Mouse (Mus musculus): ENCODE data around the gene Wnt9a. TPM values are rescaled to one million over a fixed set of nuclear protein-coding genes. Genes with fewer than 3 reads are reported as not detected.
A peak's percentile ranks its signal among the peaks of the same experiment; 100 is the strongest.
"Not testable (repeated sequence)": the region's sequence is repeated elsewhere in the genome, so short reads cannot be mapped to it uniquely, and the experiment has no call there.

Gene Wnt9a
- total RNA-seq, 2 experiments from 2014 or later: 3.7 to 4.1 TPM

DNA sequence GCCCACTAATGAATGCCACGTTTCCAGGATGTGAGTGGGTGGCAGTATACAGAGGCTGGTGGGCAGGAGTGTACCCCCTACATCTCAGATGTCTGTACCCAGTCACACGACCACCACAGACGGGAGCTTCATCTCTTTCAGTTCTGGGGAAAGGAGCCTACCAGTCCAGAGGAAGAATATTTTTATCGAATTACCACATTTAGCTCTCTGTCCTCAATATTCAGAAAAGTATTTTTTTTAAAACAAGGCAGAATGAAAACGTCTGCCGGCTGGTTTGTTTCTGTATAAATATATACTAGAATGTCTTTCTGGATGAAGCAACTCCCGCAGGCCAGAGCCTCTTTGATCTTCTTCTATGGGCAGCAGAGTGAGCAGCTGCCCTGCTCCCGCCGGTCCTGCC lies 26.2 kb downstream of the Wnt9a start:
- peak in 1 of 2 experiments; percentile 45 for DNase-seq (ENCODE audit: low spot score in 2 of 2)

DNA sequence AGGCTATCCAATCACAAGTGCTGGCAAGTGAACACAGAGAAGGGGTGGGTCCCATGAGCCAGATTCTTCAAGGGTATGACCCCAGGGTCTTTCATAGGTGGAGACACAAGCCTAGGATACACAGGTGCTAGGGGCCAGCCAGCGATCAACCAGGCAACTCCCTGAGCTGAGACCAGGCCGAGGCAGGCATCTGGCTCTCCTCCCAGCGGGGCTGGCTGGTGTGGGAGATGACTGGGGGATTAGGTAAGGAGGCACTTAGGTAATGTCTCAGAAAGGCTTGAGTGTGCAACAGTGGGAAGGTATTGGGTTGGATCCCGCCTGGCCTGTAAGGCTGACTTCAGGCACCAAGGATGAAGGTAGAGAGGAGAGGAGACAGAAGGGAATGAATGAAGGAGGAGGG lies 28.4 kb downstream of the Wnt9a start:
- DNase-seq (ENCODE audit: low spot score in 2 of 2): no peak

DNA sequence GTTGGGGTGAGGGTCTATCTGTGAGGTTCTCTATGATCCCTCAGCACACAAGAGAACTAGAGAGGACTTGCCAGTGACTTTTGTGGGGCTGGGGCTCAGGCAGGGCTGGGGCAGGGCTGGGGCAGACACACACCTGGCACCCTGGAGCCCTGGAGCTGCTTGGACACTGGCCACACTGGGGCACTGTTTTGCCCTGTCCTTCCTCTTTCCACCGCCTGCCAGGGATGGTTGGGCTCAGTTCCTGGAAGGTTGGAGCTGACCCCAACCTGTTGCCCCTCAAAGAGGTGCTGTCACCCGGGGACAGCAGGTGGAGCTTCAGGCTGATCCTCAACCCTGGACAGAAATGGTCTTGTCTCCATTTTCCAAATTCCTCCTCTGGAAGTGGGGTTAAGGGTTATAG lies 29.2 kb downstream of the Wnt9a start:
- no peak for DNase-seq (ENCODE audit: low spot score in 2 of 2)

DNA sequence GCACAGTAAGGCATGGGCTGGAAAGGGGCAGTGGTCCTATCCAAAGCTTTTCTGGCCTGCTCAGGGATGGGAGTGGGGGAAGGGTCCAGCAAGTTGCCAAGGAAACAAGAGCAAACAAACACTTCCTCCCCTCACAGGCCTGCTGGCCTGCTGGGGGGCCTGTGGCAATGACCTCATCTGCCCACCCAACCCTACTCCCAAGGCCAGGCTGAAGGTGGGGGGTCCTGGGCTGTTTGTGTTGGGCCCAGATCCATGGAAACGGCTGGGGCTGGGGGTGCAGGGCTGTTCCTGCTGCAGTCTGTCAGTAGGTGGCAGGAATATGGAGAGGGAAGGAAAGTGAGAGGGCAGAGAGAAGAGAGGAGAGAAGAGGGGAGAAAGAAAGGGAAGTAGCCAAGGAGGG lies 29.7 kb downstream of the Wnt9a start:
- DNase-seq (ENCODE audit: low spot score in 2 of 2): no peak

DNA sequence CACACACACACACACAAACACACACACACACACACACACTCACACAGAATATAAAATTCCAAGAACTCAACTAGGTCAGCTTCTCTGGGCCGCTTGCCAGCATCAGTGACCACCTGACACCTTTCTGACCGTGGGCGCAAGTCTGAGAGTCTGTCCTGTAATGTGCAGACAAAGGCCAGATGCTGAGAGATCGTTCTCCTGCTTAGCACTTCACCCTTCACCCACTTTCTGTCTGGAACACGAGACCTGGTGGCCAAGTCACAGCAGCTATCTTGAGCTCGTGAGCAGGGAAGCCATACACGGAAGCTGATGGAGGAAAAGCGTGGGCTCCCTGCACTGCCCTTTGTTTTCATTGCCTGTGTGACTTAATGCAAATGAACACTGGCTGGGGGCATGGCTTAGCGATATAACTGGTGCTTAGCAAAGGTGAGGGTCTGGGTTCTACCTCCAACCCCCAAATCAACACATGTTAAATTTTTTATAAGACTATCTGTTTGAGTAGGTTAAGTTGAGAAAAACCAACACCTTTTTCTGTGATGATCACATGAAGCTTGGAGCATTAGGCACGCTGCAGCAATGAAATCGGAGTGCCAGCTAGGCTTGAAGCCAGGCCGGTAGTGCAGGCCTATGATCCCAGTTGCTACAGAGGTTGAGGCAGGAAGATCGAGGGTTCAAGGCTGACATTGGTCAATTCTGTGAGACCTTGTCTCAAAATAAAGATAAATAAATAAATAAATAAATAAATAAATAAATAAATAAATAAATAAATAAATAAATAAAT lies 31.4 kb downstream of the Wnt9a start:
- DNase-seq (ENCODE audit: low spot score in 2 of 2): no peak

DNA sequence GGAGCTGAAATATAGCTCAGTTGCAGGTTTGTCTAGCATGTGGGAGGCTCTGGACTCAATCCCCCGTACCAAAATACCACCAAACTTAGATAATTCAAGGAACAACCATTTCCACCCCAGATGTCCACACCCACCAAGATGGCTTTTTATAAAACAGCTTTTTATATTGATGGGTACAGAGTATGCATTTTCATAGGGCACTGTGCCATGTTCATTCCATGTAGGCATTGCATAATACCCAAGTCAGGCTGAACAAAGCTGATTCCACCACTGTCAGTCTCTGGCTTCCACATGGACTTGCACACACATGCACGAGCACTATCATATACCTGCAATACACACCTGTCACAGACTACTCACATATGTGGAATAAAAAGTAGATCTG lies 32.0 kb downstream of the Wnt9a start:
- peak in 1 of 2 experiments; percentile 75 for DNase-seq (ENCODE audit: low spot score in 2 of 2)

DNA sequence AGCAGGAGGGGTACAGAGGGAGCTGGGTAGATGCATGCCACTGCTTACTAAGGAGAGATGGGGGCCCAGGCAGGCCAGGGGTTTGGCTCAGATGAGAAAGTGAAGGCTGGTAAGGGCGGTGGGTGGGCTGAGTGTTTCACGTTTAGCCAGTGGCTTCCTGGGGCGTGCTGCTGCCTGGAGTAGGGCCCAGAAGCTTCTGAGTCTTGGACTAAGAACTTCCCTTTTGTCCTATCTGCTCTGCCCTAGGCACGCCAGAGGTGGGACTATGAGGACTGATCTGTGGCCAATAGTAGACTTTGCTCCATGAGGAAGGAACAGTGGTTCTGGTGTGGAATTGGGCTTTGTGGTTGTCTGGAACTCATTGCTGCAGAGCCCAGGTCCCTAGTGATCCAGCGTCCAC lies 36.2 kb downstream of the Wnt9a start:
- no peak for DNase-seq (ENCODE audit: low spot score in 2 of 2)

DNA sequence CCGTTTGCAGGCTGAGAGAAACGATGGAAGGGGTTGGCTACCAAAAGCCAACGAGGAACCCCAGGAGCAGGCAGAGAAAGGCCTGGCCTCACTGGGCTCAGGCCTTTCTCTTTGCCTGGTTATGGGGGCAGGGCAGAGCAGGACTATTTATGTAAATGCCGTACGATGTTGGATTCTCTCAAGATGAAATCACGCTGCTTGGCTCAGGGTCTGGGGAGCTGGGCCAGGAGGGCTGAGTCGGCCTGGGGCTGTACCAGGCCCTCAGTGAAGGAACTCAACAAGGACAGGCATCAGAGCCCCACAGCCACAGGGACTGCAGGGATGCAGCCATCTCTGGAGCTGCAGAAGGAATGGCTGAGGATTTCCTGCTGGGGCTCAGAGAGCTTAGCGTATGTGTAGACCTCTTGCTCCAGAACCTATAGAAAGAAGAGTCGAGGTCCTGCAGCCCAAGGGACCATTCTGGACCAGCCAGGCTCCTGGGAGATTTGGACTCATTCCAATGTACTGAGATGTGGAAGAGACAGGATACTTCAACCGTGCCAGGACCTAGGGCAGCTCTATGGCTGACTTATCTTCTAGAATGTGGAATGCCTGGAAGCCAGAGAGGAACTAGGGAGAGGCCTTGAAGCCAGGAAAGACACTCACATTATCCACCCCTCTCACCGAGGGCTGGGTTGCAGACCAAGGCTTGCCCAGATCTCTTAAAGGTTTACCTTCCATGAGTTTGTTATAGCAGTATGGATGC lies 39.6 kb downstream of the Wnt9a start:
- no peak for DNase-seq (ENCODE audit: low spot score in 2 of 2)

DNA sequence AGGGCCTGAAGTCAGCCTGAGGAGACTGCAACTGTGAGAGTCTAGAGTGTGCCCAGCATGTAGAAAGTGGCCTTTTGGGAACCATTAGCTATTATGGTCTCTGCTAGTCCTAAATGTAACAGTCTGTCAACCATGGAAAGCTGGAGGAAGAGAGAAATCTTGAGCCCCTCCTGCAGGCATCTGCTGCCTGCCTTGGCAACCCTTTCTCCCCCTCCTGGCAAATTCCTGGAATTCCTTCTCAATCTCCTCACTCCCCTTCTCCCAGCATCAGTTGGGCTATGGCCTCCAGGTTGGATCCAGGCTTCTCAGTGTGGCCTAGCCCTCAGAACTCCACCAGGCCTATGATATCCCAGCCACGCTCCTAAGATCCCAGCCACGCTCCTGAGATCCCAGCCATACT lies 43.6 kb downstream of the Wnt9a start:
- DNase-seq (ENCODE audit: low spot score in 2 of 2): no peak

DNA sequence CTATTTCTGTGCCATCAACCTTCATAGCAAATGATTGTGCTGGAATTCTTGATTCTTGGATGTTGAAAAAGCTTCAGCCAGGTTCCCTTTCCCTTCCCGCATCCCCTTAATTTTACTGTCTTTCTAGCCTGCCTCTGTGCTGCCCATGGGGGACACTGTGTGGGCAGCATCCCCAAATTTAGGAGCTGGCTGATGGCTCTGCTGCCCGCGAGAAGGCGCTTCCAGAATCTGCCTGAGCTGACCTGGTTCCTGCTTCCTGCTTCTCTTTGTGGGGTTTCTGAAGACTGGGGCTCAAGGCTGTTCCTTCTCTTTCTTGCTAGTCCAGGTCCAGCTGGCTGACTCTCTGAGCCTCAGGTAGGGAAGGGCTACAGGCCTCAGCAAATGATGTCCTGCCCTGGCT lies 48.1 kb downstream of the Wnt9a start:
- no peak for DNase-seq (ENCODE audit: low spot score in 2 of 2)

DNA sequence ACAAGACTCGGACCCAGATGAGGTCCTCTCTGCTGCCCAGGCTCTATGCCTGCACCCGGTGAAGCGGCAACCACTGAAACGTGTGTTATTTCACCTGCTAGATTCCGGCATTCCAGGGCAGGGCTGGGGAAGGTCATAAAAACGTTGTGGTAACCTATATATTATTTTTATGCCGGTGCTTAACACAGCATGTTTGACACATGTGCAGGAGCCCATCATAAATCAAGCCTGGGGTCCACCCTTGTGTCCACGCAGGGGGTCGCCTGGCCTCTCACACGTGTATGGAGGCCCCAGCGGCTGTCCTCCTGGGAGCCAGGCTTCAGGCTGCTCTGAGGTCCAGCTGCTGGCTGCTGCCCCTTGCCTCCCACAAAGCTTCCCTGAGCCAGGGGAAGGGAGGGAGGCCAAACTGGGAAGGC lies 50.2 kb downstream of the Wnt9a start:
- DNase-seq (ENCODE audit: low spot score in 2 of 2): no peak

DNA sequence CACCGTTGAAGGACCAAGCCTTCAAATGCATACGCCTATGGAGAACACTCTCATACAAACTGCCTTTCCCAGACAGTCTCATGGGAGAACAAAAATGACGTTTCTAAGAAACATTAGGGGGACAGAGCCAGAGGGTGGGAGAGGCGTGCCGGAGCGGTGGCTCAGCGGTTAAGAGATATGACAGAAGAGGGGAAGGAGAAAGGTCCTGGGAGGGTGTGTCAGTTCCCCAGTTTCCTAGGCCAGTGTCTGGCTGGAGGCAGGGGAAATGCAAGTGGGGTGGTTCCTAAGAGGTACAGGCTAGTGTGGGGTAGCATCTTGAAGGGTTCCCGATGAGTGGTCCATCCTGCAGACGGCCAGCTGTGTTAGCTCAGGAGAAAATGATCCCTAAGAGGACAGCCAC lies 54.6 kb downstream of the Wnt9a start:
- no peak for DNase-seq (ENCODE audit: low spot score in 2 of 2)

DNA sequence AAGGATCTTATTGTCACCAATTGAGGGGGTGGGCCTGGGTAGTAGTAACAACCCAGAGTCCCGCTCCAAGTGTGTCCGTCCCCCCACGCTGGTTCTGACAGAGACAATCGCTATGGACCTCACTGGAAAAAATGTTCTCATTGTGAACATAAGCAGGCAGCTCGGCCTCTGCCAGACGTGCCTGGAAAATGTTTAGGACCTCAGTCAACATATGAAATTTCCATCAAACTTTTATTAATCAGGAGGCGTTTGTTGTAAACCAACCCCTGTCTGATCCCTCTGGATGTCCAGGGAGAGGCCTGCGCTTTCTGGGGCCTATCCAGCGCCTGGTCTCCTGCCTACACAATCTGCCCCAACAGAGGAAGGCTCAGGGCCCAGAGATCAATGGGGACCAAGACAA lies 57.3 kb downstream of the Wnt9a start:
- no peak for DNase-seq (ENCODE audit: low spot score in 2 of 2)

DNA sequence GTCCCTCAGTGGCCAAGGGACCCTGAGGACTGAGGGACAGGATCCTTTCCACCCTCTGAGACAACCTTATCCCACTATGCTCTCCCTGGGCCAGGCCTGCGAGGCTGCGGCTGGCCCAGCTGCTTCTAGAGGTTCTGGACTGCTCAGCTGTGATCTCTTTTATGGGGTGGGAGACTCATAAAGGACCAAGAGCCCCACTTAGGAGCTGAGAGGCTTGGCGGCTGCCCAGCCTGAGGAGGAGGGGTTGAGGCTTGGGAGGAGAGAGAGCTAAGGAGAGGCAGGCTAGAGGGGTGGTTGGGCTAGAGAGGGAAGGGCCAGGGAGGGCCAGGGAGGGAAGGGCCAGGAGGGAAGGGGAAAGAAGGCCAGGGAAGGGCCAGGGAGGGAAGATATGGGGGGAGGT lies 57.7 kb downstream of the Wnt9a start:
- no peak for DNase-seq (ENCODE audit: low spot score in 2 of 2)

DNA sequence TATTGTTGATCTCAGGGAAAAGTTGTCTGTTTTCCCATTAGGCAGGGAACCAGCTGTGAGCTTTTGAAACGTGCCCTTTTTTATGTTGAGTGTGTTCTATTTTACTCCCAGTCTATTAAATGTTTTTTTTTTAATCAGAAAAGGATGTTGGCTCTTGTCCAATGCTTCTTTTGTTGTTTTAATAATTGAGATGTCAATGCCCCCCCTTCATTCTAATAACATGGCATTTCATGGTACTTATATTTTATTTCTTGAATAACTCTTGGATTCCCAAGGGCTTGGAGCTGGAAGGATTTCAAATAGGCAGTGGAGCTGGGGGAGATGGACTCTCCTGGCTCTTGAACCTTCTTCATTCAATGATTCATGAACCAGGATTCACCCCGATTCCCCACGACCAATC lies 59.3 kb downstream of the Wnt9a start:
- DNase-seq (ENCODE audit: low spot score in 2 of 2): no peak

DNA sequence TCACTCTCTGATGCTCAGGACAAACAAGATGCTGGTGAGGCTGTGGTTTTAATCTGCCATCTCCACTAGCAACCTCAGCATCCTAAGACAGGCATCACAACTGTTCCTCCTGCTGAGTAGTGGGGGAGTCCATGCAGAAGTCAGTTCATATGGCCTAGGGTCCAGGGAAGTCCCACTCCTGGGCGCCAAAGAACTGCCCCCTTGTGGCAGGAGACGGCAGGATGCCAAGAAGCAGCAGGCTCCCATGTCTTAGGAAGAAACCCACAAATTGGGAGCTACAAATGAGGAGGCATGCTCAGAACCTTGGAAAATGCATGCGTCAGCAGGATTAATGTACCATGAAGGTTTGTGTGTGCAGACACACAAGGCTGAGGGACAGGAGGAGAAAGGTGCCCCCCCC lies 59.9 kb downstream of the Wnt9a start:
- DNase-seq (ENCODE audit: low spot score in 2 of 2): no peak

DNA sequence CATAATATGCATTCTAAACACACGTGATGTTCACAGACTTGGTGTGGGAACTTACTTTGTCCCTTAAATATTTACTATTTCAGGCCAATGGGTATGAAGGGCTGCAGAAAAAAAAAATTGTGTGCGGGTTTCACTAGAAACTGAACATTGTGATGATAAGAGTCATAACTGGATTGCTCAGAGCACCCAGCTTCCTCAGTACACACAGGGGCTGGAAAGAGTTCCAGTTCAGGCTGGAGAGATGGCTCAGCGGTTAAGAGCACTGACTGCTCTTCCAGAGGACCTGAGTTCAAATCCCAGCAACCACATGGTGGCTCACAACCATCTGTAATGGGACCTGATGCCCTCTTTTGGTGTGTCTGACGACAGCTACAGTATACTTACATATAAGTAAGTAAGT lies 61.2 kb downstream of the Wnt9a start:
- DNase-seq (ENCODE audit: low spot score in 2 of 2): not testable (repeated sequence)

DNA sequence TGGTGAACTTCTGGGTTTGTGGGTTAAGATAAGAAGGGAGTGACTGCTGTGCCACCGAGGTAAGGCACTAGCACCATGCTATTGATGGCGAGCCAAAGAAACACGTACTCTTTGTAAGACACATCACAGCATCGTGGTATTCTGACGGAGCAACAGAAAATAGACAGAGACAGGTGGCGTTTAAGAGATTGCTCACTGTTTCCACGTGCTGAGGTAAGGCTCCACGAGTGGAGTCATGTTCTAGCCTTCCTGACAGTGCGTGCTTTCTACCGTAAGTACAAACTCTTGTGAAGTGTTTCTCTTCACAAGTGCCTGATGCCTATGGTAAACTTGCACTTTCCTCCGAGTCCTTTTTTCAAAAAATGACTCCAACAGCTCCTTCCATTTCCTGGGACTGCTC lies 63.1 kb downstream of the Wnt9a start:
- no peak for DNase-seq (ENCODE audit: low spot score in 2 of 2)

DNA sequence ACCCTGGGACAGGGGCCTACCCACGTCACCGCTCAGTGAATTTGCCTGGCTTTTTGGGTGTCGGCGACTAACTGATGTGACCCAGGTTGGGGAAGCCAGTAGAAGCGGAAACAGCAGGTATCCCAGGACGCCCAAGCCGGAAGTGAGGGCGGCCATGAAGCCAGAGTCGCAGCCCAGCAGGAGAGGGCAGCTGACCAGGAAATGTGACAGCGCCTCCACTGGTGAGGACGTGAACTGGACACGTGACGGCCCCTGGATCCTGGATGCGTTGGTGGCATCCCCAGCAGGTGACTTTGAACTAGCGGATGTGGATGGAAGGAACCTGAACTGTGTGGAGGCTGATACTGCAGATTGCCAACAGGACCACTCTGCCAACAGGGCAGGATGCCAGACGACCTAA lies 68.7 kb downstream of the Wnt9a start, which contains the start of gene Prss38:
Prss38 (minus strand) TSS at position 183 of the 400 bp plus-strand sequence.
- DNase-seq (ENCODE audit: low spot score in 2 of 2): no peak

DNA sequence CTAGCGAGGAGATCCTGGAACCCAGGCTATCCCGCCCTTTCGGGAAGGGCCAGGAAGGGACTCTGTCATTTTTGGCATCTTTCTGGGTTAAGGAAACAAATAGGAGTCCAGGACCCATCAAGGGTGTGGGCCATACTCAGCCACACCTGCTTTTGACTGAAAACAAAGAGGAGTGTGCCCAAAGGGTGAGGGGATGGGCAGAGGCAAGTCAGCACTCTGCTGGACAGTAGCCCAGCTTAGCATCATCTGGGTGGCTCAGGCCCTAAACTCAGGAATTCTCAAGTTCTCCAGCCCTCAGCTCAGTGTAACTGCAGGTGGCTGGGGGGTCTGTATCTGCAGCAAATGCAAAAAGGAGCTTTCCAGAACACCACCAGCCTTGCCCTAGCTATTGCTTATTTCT lies 71.3 kb downstream of the Wnt9a start:
- no peak for DNase-seq (ENCODE audit: low spot score in 2 of 2)

DNA sequence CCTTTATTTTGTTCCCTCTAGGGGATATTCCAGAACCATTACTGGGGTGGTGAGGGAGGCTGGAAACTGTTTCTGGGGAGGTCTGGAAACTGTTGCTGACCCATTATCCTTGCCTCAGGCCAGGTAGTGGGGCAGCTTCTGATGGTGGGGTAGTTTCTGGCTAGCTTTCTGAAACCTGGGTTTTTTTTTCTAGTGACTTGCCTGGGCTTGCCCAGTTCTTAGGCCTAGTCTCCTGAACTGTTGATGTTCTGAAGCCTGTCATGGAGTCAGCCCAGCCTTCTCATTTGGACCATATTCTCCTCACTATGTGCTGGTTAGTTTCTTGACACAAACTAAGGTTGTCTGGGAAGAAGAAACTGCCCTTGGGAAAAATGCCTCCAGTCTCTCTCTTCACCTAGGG lies 72.8 kb downstream of the Wnt9a start:
- no peak for DNase-seq (ENCODE audit: low spot score in 2 of 2)
